Mouse (Mus musculus) mesoderm, embryonic 11.5 days (tissue): ENCODE measurements around the gene Cnp.
"Not testable (repeated sequence)": the region's sequence is repeated elsewhere in the genome, so short reads cannot be mapped to it uniquely, and the experiment has no call there.

Experiments used
- DNase-seq: peaks from one replicate; pipeline ENCODE4 v3.0.0-alpha.2; 2012; ENCODE audit warnings: low read depth, low spot score

The Cnp gene

DNA sequence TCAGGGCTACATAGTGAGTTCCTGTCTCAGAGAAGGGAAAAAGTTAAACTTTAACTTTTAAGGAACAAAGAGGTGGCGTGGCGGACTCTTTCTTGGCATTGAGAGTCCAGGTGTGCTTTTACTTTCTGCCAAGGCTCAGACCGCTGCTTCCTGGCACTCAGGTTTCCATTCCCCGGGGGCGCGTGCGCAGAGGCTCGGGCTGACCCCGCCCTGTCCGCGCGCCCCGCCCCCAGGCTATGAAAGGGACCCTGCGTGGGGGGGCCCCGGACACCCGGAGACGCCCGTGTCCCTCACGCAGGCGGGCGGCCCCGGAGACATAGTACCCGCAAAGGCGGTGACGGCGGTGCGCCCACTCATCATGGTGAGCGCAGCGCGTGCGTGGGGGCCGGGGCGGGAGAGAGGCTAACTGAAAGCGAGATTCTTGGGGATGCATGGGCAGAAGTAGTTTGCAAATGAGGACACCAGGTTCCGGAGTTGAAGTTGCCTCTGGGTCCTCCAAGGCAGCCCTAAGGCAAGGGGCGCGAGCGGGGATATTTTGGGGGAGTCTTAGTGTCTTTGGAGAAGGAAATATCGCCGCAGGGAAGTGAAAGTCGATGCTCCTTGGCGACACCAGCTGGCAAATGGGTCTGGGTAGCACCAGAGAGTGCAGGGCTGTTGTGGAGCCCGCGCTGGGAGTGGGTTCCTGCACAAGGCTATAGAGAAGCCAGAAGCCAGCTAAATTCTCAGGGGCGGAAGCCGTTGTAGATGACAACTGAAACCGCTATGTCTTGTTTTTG lies at the start of gene Cnp:
Gene Cnp (plus strand): TSS at position 197 of the 776 bp plus-strand sequence.
- peak; percentile 54 for DNase-seq

DNA sequence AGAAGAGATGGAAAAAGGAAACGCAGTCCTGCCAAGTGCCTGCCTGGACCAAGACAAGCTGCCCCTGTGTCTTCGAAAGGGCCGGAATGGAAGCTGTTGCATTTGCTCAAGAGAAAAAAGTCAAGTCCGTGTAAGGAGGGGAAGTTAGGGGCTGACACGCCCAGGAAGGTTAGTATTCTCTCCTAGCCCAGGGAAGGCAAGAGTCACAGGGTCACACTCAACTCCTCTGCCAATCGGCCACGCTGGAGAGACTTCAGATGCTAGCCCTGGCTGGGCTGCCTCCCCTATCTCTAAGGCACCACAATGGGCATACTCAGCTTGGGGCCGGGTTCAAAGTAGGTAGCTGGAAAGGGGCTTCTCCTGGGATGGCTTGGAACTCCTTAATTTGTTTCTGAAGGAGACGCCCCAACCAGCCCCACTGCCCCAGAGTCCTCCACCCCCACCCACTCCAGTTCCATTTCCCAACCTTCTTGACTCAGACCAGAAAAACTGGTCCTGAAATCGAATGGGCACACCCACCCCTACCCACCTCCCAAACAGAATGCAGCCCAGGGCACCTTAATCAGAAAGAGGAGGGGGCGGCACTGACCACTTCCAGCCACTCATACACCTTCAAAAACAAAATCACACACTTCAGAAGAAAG lies 49.6 kb upstream of the Cnp start:
- DNase-seq, result no peak

DNA sequence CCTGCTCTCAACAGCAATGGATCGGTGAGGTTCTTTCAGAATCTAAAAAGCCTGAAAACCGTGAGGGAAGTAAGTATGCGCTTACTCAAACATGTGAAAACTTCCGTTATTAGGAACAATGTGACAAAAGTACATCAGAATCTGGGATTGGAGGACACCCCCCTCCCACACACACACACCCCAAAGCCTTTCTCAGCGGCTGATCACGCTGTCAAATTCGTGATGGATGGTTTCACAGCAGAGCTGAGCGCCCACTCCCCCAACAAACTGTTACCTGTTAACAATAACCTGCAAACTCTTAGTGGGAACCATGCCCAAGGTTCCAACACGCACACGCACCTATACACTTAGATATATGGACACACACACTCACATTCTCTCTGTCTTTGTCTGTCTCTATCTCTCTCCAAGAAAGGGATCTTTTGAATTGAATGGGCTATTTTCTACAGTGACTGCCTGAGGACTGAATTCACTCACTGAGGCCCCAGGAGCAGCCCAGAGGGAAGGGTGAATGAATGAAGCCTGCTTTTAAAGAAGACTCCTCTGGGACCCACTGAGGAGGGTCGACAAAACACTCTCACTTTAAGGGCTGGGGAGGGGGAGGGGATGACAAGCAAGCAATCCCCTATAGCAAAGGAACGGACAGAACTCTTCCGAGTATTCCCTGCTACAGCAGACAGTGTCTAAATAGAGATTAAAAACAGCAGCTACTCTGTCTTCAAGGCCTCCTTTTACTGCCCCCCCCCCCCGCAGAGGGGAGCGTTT lies 48.5 kb upstream of the Cnp start:
- peak; percentile 30 for DNase-seq

DNA sequence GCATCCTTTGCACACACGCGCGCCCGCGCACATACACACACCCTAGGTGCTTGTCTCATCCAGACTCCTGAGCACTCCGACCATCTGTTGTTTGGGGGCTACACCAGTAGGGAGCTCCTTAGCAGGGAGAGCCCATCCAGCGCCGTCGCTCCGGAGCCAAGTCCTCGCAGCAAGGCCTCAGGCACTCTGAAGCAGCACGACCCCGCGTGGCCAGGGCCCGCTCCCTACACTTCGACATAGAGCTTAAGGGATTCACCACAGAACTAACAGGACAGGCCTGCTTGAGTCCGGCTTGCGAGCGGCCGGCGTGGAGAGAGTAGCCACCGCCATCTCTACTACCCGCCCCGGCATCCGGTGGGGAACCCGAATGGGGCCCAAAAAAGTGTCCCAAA lies 47.6 kb upstream of the Cnp start:
- DNase-seq, result peak; percentile 69

DNA sequence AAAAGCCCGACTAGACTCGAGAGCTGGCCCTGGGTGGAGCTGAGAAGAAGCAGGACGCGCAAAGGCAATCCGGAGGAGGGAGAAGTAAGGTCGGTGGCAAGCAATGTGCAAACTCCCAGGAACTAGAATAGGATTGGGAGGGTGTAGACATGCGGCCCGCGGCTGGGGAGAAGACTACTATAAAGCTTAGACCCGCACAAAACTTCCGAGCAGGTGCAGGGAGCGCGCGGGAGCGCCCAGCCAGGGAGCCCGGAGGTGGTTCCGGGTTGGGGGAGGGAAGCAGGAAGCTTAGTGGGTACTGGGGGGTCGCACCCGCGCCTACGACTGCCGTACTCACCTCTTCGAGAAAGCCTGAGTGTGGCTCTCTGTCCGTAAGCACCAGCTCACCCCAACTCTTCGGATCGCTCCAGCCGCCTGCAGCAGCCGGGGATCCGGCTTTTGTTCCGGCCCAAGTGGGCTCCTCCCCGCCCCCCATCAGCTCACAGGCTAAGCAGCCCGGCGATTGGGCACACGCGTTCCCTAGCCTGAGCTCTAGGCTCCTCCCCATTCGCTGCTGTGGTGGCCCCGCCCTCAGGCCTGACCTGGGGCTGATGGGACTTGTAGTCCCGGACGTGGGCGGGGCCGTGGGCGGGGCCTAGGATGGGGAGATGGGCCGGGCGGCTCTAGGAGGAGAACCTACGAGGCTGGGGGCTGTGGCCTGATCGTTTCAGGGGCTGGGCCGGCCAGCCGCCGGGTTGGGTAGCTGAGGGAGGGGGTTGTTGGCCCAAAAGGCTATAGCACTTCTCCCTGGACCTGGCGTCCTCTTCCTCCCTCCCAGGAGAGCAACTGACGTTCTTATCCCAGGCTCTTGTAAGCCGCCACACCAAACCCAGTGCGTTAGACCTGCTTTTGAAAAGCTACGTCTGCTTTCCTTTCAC lies 47.0 kb upstream of the Cnp start, which contains the start of gene Acly:
Gene Acly (minus strand): TSS at position 543 of the 917 bp plus-strand sequence.
- peak; percentile 99 for DNase-seq

DNA sequence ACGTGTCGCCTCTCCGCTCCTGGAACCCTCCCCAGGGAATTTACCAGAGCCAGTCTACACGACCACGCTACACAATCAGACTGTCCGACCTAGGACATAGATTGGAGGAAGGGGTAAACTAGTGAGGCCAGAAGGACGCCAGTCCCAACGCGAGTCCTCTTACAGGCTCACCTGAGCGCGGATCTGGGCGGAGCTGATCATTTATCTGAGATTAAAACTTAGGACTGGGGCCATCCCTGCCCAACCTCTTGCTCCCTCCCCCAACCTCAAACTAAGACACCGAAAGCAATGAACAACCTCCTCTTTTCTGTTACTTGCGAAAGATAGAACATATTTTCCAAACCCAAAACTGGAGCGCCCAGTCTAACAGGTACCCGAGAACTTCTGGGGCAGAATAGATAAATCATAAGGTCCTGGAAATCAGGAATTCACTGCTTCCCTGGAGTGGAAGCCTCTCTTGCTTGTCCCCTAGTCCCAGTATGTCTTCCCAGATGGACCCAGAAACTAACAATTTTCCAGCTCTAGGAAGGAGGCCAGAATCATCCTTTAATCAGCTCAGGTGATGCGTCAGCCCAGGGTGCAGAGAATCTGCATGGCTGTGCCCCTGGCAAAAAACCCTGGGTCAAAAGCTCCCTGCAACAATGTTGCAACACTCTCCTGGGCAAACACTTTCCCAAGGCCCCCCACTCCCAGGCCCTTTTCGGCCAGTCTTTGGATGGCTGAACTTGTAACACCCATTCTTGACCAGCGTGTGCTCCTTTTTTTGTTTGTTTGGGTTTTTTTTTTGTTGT lies 46.1 kb upstream of the Cnp start:
- no peak for DNase-seq

DNA sequence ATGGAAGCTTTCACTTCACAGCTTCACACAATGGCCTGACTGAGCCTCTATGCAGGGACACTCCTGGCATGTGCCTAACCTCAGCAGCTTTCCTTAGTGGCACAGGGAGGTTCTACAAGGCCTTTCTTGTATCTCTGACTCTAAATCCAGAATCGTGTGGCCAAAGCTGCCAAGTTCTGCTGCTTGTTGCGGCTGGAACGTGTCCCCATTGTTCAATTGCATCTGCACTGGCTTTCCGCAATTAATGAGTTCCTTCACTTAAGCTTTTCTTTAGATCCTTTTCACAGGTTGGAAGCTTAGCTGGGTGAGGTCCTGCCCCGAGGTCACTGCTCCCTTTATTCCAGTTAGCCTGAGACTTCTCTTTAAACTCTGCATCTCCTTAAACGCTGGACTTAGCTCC lies 40.8 kb upstream of the Cnp start:
- no peak for DNase-seq

DNA sequence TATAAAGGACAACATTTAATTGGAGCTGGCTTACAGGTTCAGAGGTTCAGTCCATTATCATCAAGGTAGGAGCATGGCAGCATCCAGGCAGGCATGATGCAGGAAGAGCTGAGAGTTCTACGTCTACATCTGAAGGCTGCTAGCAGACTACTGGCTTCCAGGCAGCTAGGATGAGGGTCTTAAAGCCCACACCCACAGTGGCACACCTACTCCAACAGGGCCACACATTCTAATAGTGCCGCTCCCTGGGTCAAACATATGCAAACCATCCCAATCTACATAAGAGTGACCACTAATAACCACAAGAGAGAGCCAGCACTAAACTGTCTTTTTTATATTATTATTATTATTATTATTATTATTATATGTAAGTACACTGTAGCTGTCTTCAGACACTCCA lies 40.3 kb upstream of the Cnp start:
- not testable (repeated sequence) for DNase-seq

DNA sequence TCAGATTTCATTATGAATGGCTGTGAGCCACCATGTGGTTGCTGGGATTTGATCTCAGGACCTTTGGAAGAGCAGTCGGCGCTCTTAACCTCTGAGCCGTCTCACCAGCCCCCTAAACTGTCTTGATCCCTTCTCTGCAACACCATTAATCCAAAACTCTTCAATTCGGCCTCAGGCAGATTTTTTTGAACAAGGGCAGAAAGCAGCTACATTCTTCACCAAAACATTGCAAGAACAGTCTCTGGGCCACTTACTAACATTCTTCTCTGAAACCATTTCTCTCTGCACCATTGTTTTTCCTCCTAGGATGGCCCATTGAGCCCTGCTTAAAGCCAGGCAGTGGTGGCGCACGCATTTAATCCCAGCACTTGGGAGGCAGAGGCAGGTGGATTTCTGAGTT lies 39.9 kb upstream of the Cnp start:
- not testable (repeated sequence) for DNase-seq

DNA sequence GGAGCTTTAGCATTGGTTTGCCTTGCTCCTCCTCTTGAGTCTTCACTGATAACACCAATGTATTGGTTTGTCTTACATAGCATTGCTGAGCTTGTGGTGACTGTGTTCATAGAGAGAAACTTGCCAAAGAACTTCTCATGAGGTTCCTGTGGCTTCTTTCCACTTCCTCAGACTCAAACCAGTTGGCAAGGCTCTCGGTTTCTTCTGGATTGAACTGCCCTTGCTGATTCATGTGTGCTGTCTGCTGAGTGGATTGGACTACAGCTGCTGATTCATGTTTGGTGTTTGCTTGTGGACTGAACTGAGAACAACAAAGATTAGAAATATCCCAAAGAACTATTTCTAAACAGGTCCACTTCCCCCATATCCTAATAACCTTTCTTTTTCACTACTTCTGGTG lies 38.7 kb upstream of the Cnp start:
- DNase-seq, result no peak

DNA sequence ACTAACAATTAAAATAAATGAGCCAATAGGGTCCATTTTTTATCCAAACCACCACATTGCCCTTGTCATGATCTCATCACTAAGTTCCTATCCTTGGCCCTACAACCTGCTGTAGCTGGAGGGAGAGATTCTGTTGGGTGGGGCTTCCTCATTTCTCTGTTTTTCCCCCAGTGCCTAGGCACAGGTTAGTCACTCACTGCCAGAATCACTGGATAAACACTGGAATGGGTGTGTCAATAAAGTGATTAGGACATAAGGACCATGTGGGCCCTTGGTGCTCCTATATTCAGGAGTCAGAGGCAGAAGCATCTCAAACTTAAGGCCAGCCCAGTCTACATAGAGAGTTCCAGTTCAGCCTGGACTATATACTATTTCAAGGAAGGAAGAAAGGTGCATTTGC lies 38.2 kb upstream of the Cnp start:
- no peak for DNase-seq

DNA sequence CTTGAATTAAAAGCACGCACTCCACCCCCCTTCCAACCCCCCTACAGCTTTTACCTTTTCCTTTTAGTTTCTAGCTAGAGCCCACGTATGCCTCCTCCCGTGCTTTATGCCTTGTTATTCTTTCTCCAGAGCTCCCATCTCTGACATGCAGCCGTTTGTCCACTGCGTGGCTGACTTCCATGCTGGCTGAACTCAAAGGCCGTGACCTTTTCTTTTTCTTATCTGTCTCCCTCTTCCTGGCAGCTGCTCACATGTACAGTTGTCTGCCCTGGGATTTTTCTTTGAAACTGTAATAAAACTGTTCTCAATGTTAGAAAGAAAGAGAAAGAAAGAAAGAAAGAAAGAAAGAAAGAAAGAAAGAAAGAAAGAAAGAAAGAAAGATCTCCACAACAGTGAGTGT lies 33.7 kb upstream of the Cnp start:
- no peak for DNase-seq

DNA sequence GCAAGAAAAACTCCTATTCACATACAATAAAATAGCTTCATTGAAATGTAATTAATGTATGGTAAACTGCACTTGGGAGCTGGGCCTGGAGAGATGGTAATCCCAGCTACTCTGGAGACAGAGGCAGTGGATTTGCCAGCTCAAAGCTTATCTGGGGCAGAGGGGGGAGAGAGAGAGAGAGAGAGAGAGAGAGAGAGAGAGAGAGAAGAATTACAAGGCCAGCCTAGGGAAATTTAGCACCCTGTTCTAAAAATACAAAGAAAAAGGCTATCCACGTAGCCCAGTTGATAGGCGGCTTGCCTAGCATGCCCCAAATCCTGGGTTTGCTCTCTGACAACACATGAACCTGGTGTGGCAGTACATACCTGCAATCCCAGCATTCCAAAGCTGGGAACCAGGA lies 33.1 kb upstream of the Cnp start:
- DNase-seq, result no peak

DNA sequence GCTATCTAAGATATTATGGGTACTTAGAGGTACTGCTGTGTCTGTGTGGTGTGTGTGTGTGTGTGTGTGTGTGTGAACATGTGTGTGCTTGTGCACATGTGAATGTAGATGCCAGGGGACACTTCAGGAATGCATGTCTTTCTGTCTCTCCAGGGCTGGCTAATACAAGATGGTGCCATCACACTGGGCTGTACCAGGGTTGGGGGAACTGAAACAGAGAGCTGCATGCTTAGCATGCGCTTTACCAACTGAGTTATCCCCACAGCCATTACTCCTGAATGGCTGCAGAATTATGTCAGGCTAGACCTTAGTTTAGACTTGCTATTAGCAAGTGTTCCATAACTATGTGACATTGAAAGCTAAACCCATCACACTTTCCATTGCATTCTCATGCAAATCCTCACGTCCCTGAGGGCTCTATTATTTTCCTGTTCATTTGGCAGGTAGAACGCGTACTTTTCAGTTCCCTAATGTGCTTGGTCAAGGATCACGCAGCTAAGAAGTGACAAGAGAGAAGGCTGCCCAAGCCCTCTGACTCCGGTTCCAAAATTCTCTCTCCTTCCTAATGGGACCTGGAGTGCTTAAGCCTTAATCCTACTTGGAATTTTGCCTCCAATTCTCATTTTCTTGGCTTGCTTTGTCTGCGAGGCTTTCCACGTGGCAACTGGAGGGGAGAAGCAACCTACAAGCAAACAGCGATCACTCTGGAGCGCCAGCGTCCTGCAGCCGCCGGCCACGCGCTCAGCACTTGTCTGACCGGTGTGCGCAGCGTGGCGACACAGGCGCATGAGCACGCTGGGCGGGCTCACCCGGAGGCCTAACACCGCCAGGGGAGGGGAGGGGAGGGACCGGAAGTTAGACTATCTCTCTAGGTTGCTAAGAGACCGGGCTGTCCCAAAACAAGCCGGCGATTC lies 29.6 kb upstream of the Cnp start, which contains the start of gene Ttc25:
Gene Ttc25 (plus strand): TSS at position 776 of the 914 bp plus-strand sequence.
- DNase-seq, result peak; percentile 95

DNA sequence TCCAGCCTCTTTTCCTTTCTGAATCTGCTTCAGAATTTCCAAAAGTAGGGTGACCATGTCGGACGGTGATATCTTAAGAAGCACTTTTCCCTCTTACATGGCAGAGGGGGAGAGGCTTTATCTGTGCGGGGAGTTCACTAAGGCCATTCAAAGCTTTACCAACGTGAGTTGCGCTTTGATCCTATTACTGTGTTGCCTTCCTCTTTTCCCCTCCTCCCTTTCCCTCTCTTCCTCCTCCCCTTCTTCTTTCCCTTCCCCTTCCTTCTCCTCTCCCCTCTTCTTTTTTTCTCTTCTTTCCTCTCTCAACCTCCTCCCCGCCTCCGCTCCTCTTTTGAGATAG lies 29.0 kb upstream of the Cnp start:
- no peak for DNase-seq

DNA sequence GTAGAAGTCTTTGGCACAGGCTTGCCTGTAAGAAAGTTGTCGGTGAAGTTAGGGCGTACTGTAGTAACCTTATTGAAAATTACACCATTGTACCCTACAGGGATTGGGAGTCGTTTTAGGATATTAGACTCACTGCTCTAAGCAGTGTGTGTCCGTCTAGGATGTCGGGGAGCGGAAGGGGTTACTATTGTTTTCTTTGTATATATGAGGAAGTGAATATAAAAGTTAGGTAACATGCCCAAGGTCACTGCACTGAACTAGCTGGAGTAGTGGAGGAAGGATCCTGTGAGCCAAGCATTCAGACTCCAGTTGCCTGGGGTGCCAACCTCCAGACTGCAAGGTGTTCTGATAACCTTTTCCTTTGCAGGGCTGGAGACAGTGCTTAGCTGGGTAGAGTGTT lies 27.7 kb upstream of the Cnp start:
- no peak for DNase-seq

DNA sequence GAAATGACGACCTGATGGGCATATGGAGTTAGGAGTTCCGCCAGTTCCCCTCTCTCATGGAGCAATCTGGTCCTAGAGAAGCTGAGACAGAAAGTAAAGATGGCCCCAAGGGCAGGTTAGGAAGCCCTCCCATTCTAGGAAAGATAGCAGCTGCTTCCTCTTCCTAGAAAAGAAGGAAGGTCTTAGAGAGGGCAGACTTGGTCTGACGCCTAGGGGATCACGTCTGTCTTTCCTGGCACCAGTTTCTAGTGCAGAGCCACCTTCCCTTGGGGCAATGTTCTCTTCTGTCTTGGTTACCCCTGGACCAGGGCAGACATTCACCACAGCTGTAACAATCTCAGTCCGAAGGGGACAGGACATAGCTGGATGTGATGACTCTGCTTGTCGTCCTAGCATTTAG lies 26.6 kb upstream of the Cnp start:
- no peak for DNase-seq

DNA sequence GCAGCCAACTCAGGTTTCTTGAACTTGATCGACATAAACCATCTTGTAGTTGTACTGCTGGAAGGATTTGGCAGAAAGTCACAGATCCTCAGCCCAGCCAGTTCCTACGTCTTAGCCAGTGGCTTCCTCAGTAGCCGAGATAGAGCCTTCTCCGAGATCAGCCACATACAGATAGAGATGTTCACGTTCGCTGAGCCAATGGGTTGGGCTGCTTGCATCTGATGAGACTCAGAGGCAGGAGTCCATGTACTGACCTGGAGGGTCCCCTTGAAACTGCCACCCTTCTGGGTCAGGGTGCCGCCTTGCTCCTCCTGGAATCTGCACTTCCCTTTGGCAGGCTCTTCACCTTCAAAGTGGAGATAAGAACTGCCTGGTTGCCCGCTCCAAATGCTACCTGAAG lies 25.2 kb upstream of the Cnp start:
- DNase-seq, result no peak

DNA sequence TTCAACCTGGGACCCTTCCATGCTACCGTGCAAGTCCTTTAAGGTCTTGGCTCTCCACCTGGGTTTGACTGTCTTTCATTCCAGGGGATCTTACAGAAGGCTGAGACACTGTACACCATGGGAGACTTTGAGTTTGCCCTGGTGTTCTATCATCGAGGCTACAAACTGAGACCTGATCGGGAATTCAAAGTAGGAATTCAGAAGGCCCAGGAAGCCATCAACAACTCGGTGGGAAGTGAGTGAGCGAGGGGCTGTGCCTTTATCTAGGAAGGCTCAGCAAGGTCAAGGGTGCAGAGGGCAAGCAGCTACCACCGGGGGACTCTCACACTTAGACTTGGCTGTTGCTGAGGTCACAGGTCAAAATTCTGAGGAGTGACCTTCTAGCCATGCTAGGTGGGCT lies 24.6 kb upstream of the Cnp start:
- DNase-seq, result no peak

DNA sequence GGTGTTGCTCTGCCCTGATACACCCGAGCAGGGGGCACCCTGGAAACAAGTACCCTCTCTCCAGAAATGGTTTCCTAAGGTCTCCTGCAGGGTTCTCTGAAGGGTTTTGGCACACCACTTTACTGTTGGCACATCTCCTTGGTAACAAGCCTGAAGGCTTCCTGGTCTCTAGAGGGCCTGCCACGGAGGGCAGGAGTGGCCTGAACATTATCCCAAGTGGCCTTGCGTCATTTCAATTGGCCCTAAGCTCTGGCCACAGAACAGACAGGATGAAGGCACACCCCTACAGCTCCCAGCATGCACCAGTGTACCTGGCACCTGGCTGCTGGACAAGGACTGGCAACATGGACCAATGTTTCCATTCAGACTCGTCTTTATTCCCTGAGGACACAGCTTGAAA lies 21.9 kb upstream of the Cnp start:
- no peak for DNase-seq
